Mouse (Mus musculus) myocyte (in vitro differentiated cells): Measurements from ENCODE around the gene Nsmce3. TPM values are rescaled to one million over a fixed set of nuclear protein-coding genes. Genes with fewer than 3 reads are reported as not detected.
A peak's percentile ranks its signal among the peaks of the same experiment; 100 is the strongest.

Experiments used
- H3K27me3 ChIP-seq: one replicate; pipeline ENCODE4 v1.6.1; 2011; ENCODE audit not compliant: control insufficient read depth, insufficient read depth, insufficient read length
- H3K36me3 ChIP-seq: one replicate; pipeline ENCODE4 v1.6.1; 2011; ENCODE audit not compliant: control insufficient read depth, insufficient read depth
- H3K4me2 ChIP-seq: one replicate; pipeline ENCODE4 v1.6.1; 2011; ENCODE audit warnings: low read depth, control low read depth
- H3K4me3 ChIP-seq: one replicate; pipeline ENCODE4 v1.5.1; 2011; ENCODE audit warnings: mild to moderate bottlenecking, control low read depth, moderate library complexity
- H3K79me2 ChIP-seq: one replicate; pipeline ENCODE4 v1.6.1; 2011; ENCODE audit not compliant: control insufficient read depth, insufficient read depth
- H3ac ChIP-seq: one replicate; pipeline ENCODE4 v1.6.1; 2011; ENCODE audit not compliant: control insufficient read depth, insufficient read length
- CEBPB ChIP-seq: IDR thresholded peaks from 2 replicates; pipeline ENCODE4 v1.6.1; 2011; ENCODE audit warnings: mild to moderate bottlenecking, moderate library complexity; ENCODE audit not compliant: poor library complexity, insufficient read depth, severe bottlenecking
- E2F4 ChIP-seq: IDR thresholded peaks from one replicate; pipeline ENCODE4 v1.6.1; 2011; ENCODE audit warnings: mild to moderate bottlenecking, control low read depth, moderate library complexity; ENCODE audit not compliant: insufficient read depth
- MAX ChIP-seq: IDR thresholded peaks from one replicate; pipeline ENCODE4 v1.6.1; 2011; ENCODE audit warnings: low read depth, mild to moderate bottlenecking, control low read depth
- MYOD1 ChIP-seq, 3 experiments: IDR thresholded peaks; one replicate each; pipeline ENCODE4 v1.6.1; 2011; ENCODE audit warnings: control low read depth in 2 of 3, low read depth in 2 of 3, mild to moderate bottlenecking in 2 of 3, moderate library complexity in 1 of 3; ENCODE audit not compliant: insufficient read length in 2 of 3, control insufficient read depth in 1 of 3
- MYOG ChIP-seq, 3 experiments: IDR thresholded peaks; one replicate each; pipeline ENCODE4 v1.6.1; 2011; ENCODE audit warnings: control low read depth in 2 of 3, low read depth in 2 of 3, mild to moderate bottlenecking in 2 of 3; ENCODE audit not compliant: insufficient read length in 2 of 3, control insufficient read depth in 1 of 3, insufficient read depth in 1 of 3
- POLR2A ChIP-seq: IDR thresholded peaks from one replicate; pipeline ENCODE4 v1.6.1; 2011; ENCODE audit warnings: low read depth, mild to moderate bottlenecking, control low read depth, moderate library complexity; ENCODE audit not compliant: insufficient read length
- POLR2AphosphoS2 ChIP-seq: IDR thresholded peaks from one replicate; pipeline ENCODE4 v1.6.1; 2011; ENCODE audit warnings: low read depth, control low read depth; ENCODE audit not compliant: insufficient read length
- REST ChIP-seq: IDR thresholded peaks from one replicate; pipeline ENCODE4 v1.6.1; 2011; ENCODE audit warnings: mild to moderate bottlenecking, control low read depth, moderate library complexity; ENCODE audit not compliant: insufficient read depth, insufficient read length
- SRF ChIP-seq: IDR thresholded peaks from one replicate; pipeline ENCODE4 v1.6.1; 2011; ENCODE audit warnings: low read depth; ENCODE audit not compliant: control insufficient read depth, insufficient read length
- TCF12 ChIP-seq: IDR thresholded peaks from one replicate; pipeline ENCODE4 v1.6.1; 2011; ENCODE audit warnings: mild to moderate bottlenecking, control low read depth; ENCODE audit not compliant: poor library complexity, insufficient read depth, severe bottlenecking
- TCF3 ChIP-seq: IDR thresholded peaks from one replicate; pipeline ENCODE4 v1.6.1; 2011; ENCODE audit warnings: low read depth, control low read depth; ENCODE audit not compliant: insufficient read length
- USF1 ChIP-seq: IDR thresholded peaks from one replicate; pipeline ENCODE4 v1.6.1; 2011; ENCODE audit warnings: low read depth, mild to moderate bottlenecking, control low read depth, moderate library complexity
- polyA plus RNA-seq: library from polyadenylated mRNA; unstranded; fragments of >200 nt; fragmentation: generic; extraction: Trizol; gene quantifications from one replicate; pipeline ENCODE4 v1.2.1, GENCODE M21; 2012; ENCODE audit warnings: missing spikeins

Gene Nsmce3
- polyA plus RNA-seq, 1 experiment, result 5.4 TPM

- Histone ChIP-seq H3K79me2 (no peaks in the 10 kb centered on the region), H3K36me3 (no peaks in the 10 kb centered on the region), H3K4me3 (no peak overlapping the region), H3K27me3 (no peaks in the 10 kb centered on the region), H3ac (no peak overlapping the region), H3K4me2 (no peak overlapping the region)
- no peak for TF ChIP-seq E2F4
- TF ChIP-seq POLR2AphosphoS2, result no peak
- no peak for TF ChIP-seq SRF
- TF ChIP-seq TCF3, result no peak
- no peak for TF ChIP-seq POLR2A
- no peak for TF ChIP-seq MYOG (IDR thresholded peaks at IDR 0.05; ENCODE audit: control insufficient read depth in 1 of 3, insufficient read depth in 1 of 3, insufficient read length in 2 of 3, low read depth in 2 of 3)
- TF ChIP-seq TCF12, result no peak
- TF ChIP-seq REST, result no peak
- TF ChIP-seq MAX, result no peak
- no peak for TF ChIP-seq CEBPB
- TF ChIP-seq MYOD1 (IDR thresholded peaks at IDR 0.05; ENCODE audit: control insufficient read depth in 1 of 3, insufficient read length in 2 of 3, low read depth in 2 of 3), result no peak
- TF ChIP-seq USF1, result no peak
These were observed 39.1 kb upstream of the Nsmce3 start for GRCm38 (mm10) chr7:64911945-64912344.

DNA sequence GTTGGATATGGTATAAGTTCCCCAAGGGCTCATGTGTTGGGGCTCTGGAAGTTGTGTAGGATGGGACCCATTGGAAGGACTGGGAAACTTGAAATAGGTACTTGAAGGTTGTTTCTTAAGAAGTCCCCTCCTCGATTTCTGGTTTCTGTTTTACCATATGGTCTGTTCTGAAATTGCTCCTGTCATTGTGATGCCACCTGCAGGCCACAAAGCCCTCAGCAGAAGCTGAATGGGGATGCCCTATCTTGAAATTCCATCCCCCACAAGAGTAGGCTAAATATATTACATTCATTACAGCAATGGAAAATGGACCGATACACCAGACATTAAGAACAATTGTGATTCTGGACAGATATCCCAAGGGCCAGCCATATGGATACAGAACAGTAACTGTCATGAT, 37.4 kb upstream of the Nsmce3 start:
- H3K36me3 ChIP-seq, result no peaks in the 10 kb centered on the region
- H3K27me3 ChIP-seq, result no peaks in the 10 kb centered on the region
- H3K4me3 ChIP-seq, result no peak overlapping the region
- H3K79me2 ChIP-seq, result no peaks in the 10 kb centered on the region
- no peak for TF ChIP-seq MAX
- no peak for TF ChIP-seq TCF12
- TF ChIP-seq USF1, result no peak
- no peak for TF ChIP-seq E2F4
- TF ChIP-seq SRF, result no peak
- no peak for TF ChIP-seq REST
- TF ChIP-seq MYOD1 (IDR thresholded peaks at IDR 0.05; ENCODE audit: control insufficient read depth in 1 of 3, insufficient read length in 2 of 3, low read depth in 2 of 3), result no peak
- TF ChIP-seq TCF3, result no peak
- H3K4me2 ChIP-seq, result no peak overlapping the region
- no peak overlapping the region for H3ac ChIP-seq

DNA sequence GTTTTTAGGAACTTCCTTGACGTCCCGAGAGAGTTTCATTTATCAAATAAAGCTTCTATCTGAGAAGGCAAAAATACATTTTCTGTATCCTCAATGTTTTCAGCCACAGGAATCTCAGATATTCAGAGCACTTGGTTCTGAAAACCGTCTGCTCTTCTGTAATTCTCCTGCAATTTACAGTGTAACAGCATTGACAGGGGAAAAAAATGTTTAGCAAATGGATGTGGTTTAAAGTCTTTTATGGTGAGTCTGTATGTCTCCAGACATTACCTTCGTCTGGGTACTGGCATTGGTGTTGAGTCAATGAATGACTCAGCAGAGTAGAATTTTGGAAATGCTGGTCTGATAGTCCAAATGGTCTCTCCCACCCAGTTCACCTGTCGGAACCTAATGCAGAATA, 34.2 kb upstream of the Nsmce3 start:
- H3ac ChIP-seq, result no peak overlapping the region
- no peak for TF ChIP-seq MAX
- no peak for TF ChIP-seq TCF12
- TF ChIP-seq POLR2AphosphoS2, result no peak
- TF ChIP-seq CEBPB, result peak; percentile 63
- TF ChIP-seq SRF, result no peak
- no peak for TF ChIP-seq MYOD1 (IDR thresholded peaks at IDR 0.05; ENCODE audit: control insufficient read depth in 1 of 3, insufficient read length in 2 of 3, low read depth in 2 of 3)
- TF ChIP-seq MYOG (IDR thresholded peaks at IDR 0.05; ENCODE audit: control insufficient read depth in 1 of 3, insufficient read depth in 1 of 3, insufficient read length in 2 of 3, low read depth in 2 of 3), result no peak
- TF ChIP-seq E2F4, result no peak
- no peak for TF ChIP-seq REST
- no peaks in the 10 kb centered on the region for H3K79me2 ChIP-seq
- H3K4me2 ChIP-seq, result no peak overlapping the region
- no peaks in the 10 kb centered on the region for H3K27me3 ChIP-seq
- no peaks in the 10 kb centered on the region for H3K36me3 ChIP-seq
- no peak overlapping the region for H3K4me3 ChIP-seq

DNA sequence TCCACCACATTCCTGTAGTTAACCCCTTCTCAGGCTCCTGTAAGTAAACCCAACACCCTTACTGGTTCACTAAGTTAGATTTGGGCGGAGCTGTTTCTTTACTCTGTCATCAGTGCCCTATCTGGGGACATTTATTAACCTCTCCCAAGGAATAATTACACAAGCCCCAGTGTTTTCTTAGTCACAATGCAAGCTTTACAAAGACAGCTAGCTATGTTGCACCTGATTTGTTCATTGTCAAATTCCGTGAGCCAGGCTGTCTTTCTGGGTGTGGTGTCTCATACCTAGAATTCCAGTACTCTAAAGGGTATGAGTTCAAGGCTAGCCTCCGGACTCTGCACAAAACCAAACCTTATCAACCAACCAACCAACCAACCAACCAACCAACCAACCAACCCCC, 32.7 kb upstream of the Nsmce3 start:
- Histone ChIP-seq H3K79me2 (no peaks in the 10 kb centered on the region), H3ac (no peak overlapping the region), H3K4me2 (no peak overlapping the region), H3K4me3 (no peak overlapping the region), H3K27me3 (no peaks in the 10 kb centered on the region), H3K36me3 (no peaks in the 10 kb centered on the region)
- TF ChIP-seq E2F4, result no peak

- no peaks in the 10 kb centered on the region for H3K79me2 ChIP-seq
- no peak overlapping the region for H3ac ChIP-seq
- no peak overlapping the region for H3K4me2 ChIP-seq
- TF ChIP-seq CEBPB, result no peak
- no peak for TF ChIP-seq MYOD1 (IDR thresholded peaks at IDR 0.05; ENCODE audit: control insufficient read depth in 1 of 3, insufficient read length in 2 of 3, low read depth in 2 of 3)
- no peak for TF ChIP-seq MAX
- TF ChIP-seq REST, result no peak
- TF ChIP-seq MYOG (IDR thresholded peaks at IDR 0.05; ENCODE audit: control insufficient read depth in 1 of 3, insufficient read depth in 1 of 3, insufficient read length in 2 of 3, low read depth in 2 of 3), result no peak
- no peak for TF ChIP-seq TCF3
- TF ChIP-seq E2F4, result no peak
- no peak for TF ChIP-seq POLR2A
- TF ChIP-seq TCF12, result no peak
- no peak for TF ChIP-seq SRF
- no peaks in the 10 kb centered on the region for H3K27me3 ChIP-seq
- no peaks in the 10 kb centered on the region for H3K36me3 ChIP-seq
- H3K4me3 ChIP-seq, result no peak overlapping the region
These were observed 27.5 kb upstream of the Nsmce3 start for GRCm38 (mm10) chr7:64900249-64900648.
